Mouse (Mus musculus): Measurements from ENCODE around the gene Tns3. TPM values are rescaled to one million over a fixed set of nuclear protein-coding genes. Genes with fewer than 3 reads are reported as not detected.

The Tns3 gene
- polyA plus RNA-seq, 1 experiment from 2014 or later, result 58.1 TPM

GRCm38 (mm10) chr11:8686061-8686460 is 21.7 kb upstream of the Tns3 start:
- H3K4me1 ChIP-seq (replicated peaks; ENCODE audit: control insufficient read depth, insufficient read depth, low read length), result peaks cover 11% of the 10 kb centered on the region
- no peak for ATAC-seq (ENCODE audit: low read depth)

GRCm38 (mm10) chr11:8685195-8685594 is 20.9 kb upstream of the Tns3 start:
- H3K36me3 ChIP-seq (ENCODE audit: control insufficient read depth, insufficient read depth, low read length), result no peaks in the 10 kb centered on the region
- no peaks in the 10 kb centered on the region for H3K9me3 ChIP-seq (ENCODE audit: control insufficient read depth, low read length)
- H3K4me1 ChIP-seq (replicated peaks; ENCODE audit: control insufficient read depth, insufficient read depth, low read length), result peaks cover 4% of the 10 kb centered on the region
- H3K27ac ChIP-seq (ENCODE audit: low read length), result no peak overlapping the region
- no peak overlapping the region for H3K4me2 ChIP-seq (ENCODE audit: low read depth, low read length)
- no peak overlapping the region for H3K4me3 ChIP-seq (ENCODE audit: low read length)
- H3K27me3 ChIP-seq (ENCODE audit: control insufficient read depth, insufficient read depth, low read depth, low read length), result no peaks in the 10 kb centered on the region
- 39% methylated on average over 3 of the region's 3 CpGs for WGBS
- no peak for ATAC-seq (ENCODE audit: low read depth)
- no peak overlapping the region for H3K9ac ChIP-seq (ENCODE audit: low read length)

More at GRCm38 (mm10) chr11:8686061-8686460, 21.7 kb upstream of the Tns3 start:
- Histone ChIP-seq H3K9me3 (ENCODE audit: control insufficient read depth, low read length) (no peaks in the 10 kb centered on the region), H3K36me3 (ENCODE audit: control insufficient read depth, insufficient read depth, low read length) (no peaks in the 10 kb centered on the region), H3K4me2 (ENCODE audit: low read depth, low read length) (no peak overlapping the region), H3K27me3 (ENCODE audit: control insufficient read depth, insufficient read depth, low read depth, low read length) (no peaks in the 10 kb centered on the region), H3K9ac (ENCODE audit: low read length) (no peak overlapping the region), H3K4me3 (ENCODE audit: low read length) (no peak overlapping the region), H3K27ac (ENCODE audit: low read length) (no peak overlapping the region)
- 77% methylated on average over 1 of the region's 1 CpGs for WGBS

GRCm38 (mm10) chr11:8684262-8684661 is 19.9 kb upstream of the Tns3 start:
- H3K4me1 ChIP-seq (replicated peaks; ENCODE audit: control insufficient read depth, insufficient read depth, low read length), result peaks cover 4% of the 10 kb centered on the region
- no peaks in the 10 kb centered on the region for H3K36me3 ChIP-seq (ENCODE audit: control insufficient read depth, insufficient read depth, low read length)
- no peaks in the 10 kb centered on the region for H3K9me3 ChIP-seq (ENCODE audit: control insufficient read depth, low read length)
- H3K4me3 ChIP-seq (ENCODE audit: low read length), result no peak overlapping the region
- H3K4me2 ChIP-seq (ENCODE audit: low read depth, low read length), result no peak overlapping the region
- no peak for ATAC-seq (ENCODE audit: low read depth)
- no peak overlapping the region for H3K27ac ChIP-seq (ENCODE audit: low read length)
- no peaks in the 10 kb centered on the region for H3K27me3 ChIP-seq (ENCODE audit: control insufficient read depth, insufficient read depth, low read depth, low read length)
- WGBS, result 89% methylated on average over 5 of the region's 5 CpGs
- H3K9ac ChIP-seq (ENCODE audit: low read length), result no peak overlapping the region

GRCm38 (mm10) chr11:8681356-8681755 is 17.0 kb upstream of the Tns3 start:
- Histone ChIP-seq H3K36me3 (ENCODE audit: control insufficient read depth, insufficient read depth, low read length) (no peaks in the 10 kb centered on the region), H3K27ac (ENCODE audit: low read length) (peak overlapping the region; percentile 87)
- WGBS, result 21% methylated on average over 3 of the region's 3 CpGs

GRCm38 (mm10) chr11:8680650-8681049 is 16.3 kb upstream of the Tns3 start:
- H3K4me2 ChIP-seq (ENCODE audit: low read depth, low read length), result peak overlapping the region; percentile 7; the same call in 1 of the 2 replicates
- no peak overlapping the region for H3K9ac ChIP-seq (ENCODE audit: low read length)
- H3K27ac ChIP-seq (ENCODE audit: low read length), result peak overlapping the region; percentile 87
- 33% methylated on average over 7 of the region's 7 CpGs for WGBS
- H3K4me1 ChIP-seq (replicated peaks; ENCODE audit: control insufficient read depth, insufficient read depth, low read length), result peaks cover 4% of the 10 kb centered on the region
- H3K9me3 ChIP-seq (ENCODE audit: control insufficient read depth, low read length), result no peaks in the 10 kb centered on the region
- no peaks in the 10 kb centered on the region for H3K36me3 ChIP-seq (ENCODE audit: control insufficient read depth, insufficient read depth, low read length)
- peak; percentile 50 for ATAC-seq (ENCODE audit: low read depth)
- no peak overlapping the region for H3K4me3 ChIP-seq (ENCODE audit: low read length)
- no peaks in the 10 kb centered on the region for H3K27me3 ChIP-seq (ENCODE audit: control insufficient read depth, insufficient read depth, low read depth, low read length)

More at GRCm38 (mm10) chr11:8681356-8681755, 17.0 kb upstream of the Tns3 start:
- H3K4me2 ChIP-seq (ENCODE audit: low read depth, low read length), result no peak overlapping the region; the same call in 1 of the 2 replicates
- H3K4me1 ChIP-seq (replicated peaks; ENCODE audit: control insufficient read depth, insufficient read depth, low read length), result peaks cover 4% of the 10 kb centered on the region
- H3K4me3 ChIP-seq (ENCODE audit: low read length), result no peak overlapping the region
- H3K9ac ChIP-seq (ENCODE audit: low read length), result no peak overlapping the region
- H3K9me3 ChIP-seq (ENCODE audit: control insufficient read depth, low read length), result no peaks in the 10 kb centered on the region
- H3K27me3 ChIP-seq (ENCODE audit: control insufficient read depth, insufficient read depth, low read depth, low read length), result no peaks in the 10 kb centered on the region
- ATAC-seq (ENCODE audit: low read depth), result peak; percentile 69

GRCm38 (mm10) chr11:8679221-8679620 is 14.9 kb upstream of the Tns3 start:
- no peak overlapping the region for H3K4me2 ChIP-seq (ENCODE audit: low read depth, low read length)
- 74% methylated on average over 5 of the region's 5 CpGs for WGBS
- no peak overlapping the region for H3K27ac ChIP-seq (ENCODE audit: low read length)
- H3K36me3 ChIP-seq (ENCODE audit: control insufficient read depth, insufficient read depth, low read length), result no peaks in the 10 kb centered on the region
- H3K9me3 ChIP-seq (ENCODE audit: control insufficient read depth, low read length), result no peaks in the 10 kb centered on the region
- peaks cover 13% of the 10 kb centered on the region for H3K4me1 ChIP-seq (replicated peaks; ENCODE audit: control insufficient read depth, insufficient read depth, low read length)
- no peak overlapping the region for H3K9ac ChIP-seq (ENCODE audit: low read length)
- no peak for ATAC-seq (ENCODE audit: low read depth)
- no peak overlapping the region for H3K4me3 ChIP-seq (ENCODE audit: low read length)
- no peaks in the 10 kb centered on the region for H3K27me3 ChIP-seq (ENCODE audit: control insufficient read depth, insufficient read depth, low read depth, low read length)

- Histone ChIP-seq H3K27me3 (ENCODE audit: control insufficient read depth, insufficient read depth, low read depth, low read length) (no peaks in the 10 kb centered on the region), H3K9me3 (ENCODE audit: control insufficient read depth, low read length) (no peaks in the 10 kb centered on the region), H3K27ac (ENCODE audit: low read length) (0 out of 2 replicates have a peak overlapping the region, but pooled peaks have one; percentile 28), H3K9ac (ENCODE audit: low read length) (no peak overlapping the region), H3K4me2 (ENCODE audit: low read depth, low read length) (no peak overlapping the region), H3K4me1 (replicated peaks; ENCODE audit: control insufficient read depth, insufficient read depth, low read length) (peaks cover 18% of the 10 kb centered on the region), H3K36me3 (ENCODE audit: control insufficient read depth, insufficient read depth, low read length) (no peaks in the 10 kb centered on the region), H3K4me3 (ENCODE audit: low read length) (no peak overlapping the region)
- 67% methylated on average over 12 of the region's 12 CpGs for WGBS
- peak; percentile 26 for ATAC-seq (ENCODE audit: low read depth)
Observed at GRCm38 (mm10) chr11:8678260-8678995, 14.1 kb upstream of the Tns3 start.

- H3K9ac ChIP-seq (ENCODE audit: low read length), result no peak overlapping the region
- H3K9me3 ChIP-seq (ENCODE audit: control insufficient read depth, low read length), result no peaks in the 10 kb centered on the region
- H3K27me3 ChIP-seq (ENCODE audit: control insufficient read depth, insufficient read depth, low read depth, low read length), result no peaks in the 10 kb centered on the region
- 87% methylated on average over 6 of the region's 6 CpGs for WGBS
- H3K36me3 ChIP-seq (ENCODE audit: control insufficient read depth, insufficient read depth, low read length), result no peaks in the 10 kb centered on the region
- ATAC-seq (ENCODE audit: low read depth), result no peak
- H3K4me3 ChIP-seq (ENCODE audit: low read length), result no peak overlapping the region
- H3K4me1 ChIP-seq (replicated peaks; ENCODE audit: control insufficient read depth, insufficient read depth, low read length), result peaks cover 14% of the 10 kb centered on the region
- peak overlapping the region; percentile 9; the same call in 1 of the 2 replicates for H3K27ac ChIP-seq (ENCODE audit: low read length)
- H3K4me2 ChIP-seq (ENCODE audit: low read depth, low read length), result no peak overlapping the region
Observed at GRCm38 (mm10) chr11:8675701-8676474, 11.6 kb upstream of the Tns3 start.

GRCm38 (mm10) chr11:8674549-8675149 is 10.3 kb upstream of the Tns3 start:
- peak; percentile 83 for ATAC-seq (ENCODE audit: low read depth)
- WGBS, result 44% methylated on average over 3 of the region's 3 CpGs
- Histone ChIP-seq H3K27me3 (ENCODE audit: control insufficient read depth, insufficient read depth, low read depth, low read length) (no peaks in the 10 kb centered on the region), H3K4me2 (ENCODE audit: low read depth, low read length) (no peak overlapping the region), H3K9ac (ENCODE audit: low read length) (no peak overlapping the region), H3K36me3 (ENCODE audit: control insufficient read depth, insufficient read depth, low read length) (no peaks in the 10 kb centered on the region), H3K9me3 (ENCODE audit: control insufficient read depth, low read length) (no peaks in the 10 kb centered on the region), H3K27ac (ENCODE audit: low read length) (peak overlapping the region; percentile 75), H3K4me1 (replicated peaks; ENCODE audit: control insufficient read depth, insufficient read depth, low read length) (peaks cover 14% of the 10 kb centered on the region), H3K4me3 (ENCODE audit: low read length) (no peak overlapping the region)
